Mouse (Mus musculus): ENCODE results near the gene Fbxo40. TPM values are rescaled to one million over a fixed set of nuclear protein-coding genes. Genes with fewer than 3 reads are reported as not detected.

Fbxo40 gene
- total RNA-seq, 2 experiments from 2014 or later = 0.11 TPM

GRCm38 (mm10) chr16:36926514-36927447 lies 63.5 kb downstream of the Fbxo40 start:
- peak in 1 of 2 experiments; percentile 49 for DNase-seq (ENCODE audit: low spot score in 2 of 2)
- intact Hi-C loops (cut with DNase I) = no loop called here

- DNase-seq (ENCODE audit: low spot score in 2 of 2) = no peak
These were observed 64.5 kb downstream of the Fbxo40 start for GRCm38 (mm10) chr16:36925797-36926196.

GRCm38 (mm10) chr16:36925351-36925750 lies 64.9 kb downstream of the Fbxo40 start:
- DNase-seq (ENCODE audit: low spot score in 2 of 2) = no peak
- intact Hi-C loops (cut with DNase I) = no loop called here

More at GRCm38 (mm10) chr16:36925797-36926196, 64.5 kb downstream of the Fbxo40 start:
- intact Hi-C loops (cut with DNase I) = no loop called here

GRCm38 (mm10) chr16:36924312-36924711 lies 66.0 kb downstream of the Fbxo40 start:
- no peak for DNase-seq (ENCODE audit: low spot score in 2 of 2)
- intact Hi-C loops (cut with DNase I) = no loop called here

- DNase-seq (ENCODE audit: low spot score in 2 of 2) = no peak
- intact Hi-C loops (cut with DNase I) = no loop called here
These were observed 68.3 kb downstream of the Fbxo40 start for GRCm38 (mm10) chr16:36921980-36922379.

GRCm38 (mm10) chr16:36921067-36921613 lies 69.1 kb downstream of the Fbxo40 start:
- intact Hi-C loops (cut with DNase I) = no loop called here

GRCm38 (mm10) chr16:36920410-36920809 lies 69.9 kb downstream of the Fbxo40 start:
- intact Hi-C loops (cut with DNase I) = no loop called here
- DNase-seq (ENCODE audit: low spot score in 2 of 2) = no peak

More at GRCm38 (mm10) chr16:36921067-36921613, 69.1 kb downstream of the Fbxo40 start:
- DNase-seq (ENCODE audit: low spot score in 2 of 2) = no peak

- DNase-seq (ENCODE audit: low spot score in 2 of 2) = no peak
- intact Hi-C loops (cut with DNase I) = loop anchor here (5.0 kb wide), 1 partner anchor 94 kb away; the partner anchor contains the start of gene Polq
These were observed 71.8 kb downstream of the Fbxo40 start for GRCm38 (mm10) chr16:36918505-36918904.

- DNase-seq (ENCODE audit: low spot score in 2 of 2) = no peak
These were observed 76.1 kb downstream of the Fbxo40 start for GRCm38 (mm10) chr16:36914195-36914594.

More at GRCm38 (mm10) chr16:36914195-36914594, 76.1 kb downstream of the Fbxo40 start:
- intact Hi-C loops (cut with DNase I) = no loop called here

Other genes starting within 250 kb of the Fbxo40 start
- gene Slc15a2, start 205.5 kb downstream of the Fbxo40 start, total RNA-seq (2021) = 10 to 100 TPM; 36.9 to 37.6 TPM
- 10 to 100 TPM; 25.5 to 32.0 TPM for gene Iqcb1, start 162.1 kb downstream of the Fbxo40 start, total RNA-seq (2021)
- gene Eaf2, start 115.5 kb downstream of the Fbxo40 start, total RNA-seq (2021) = under 1 TPM; 0.37 to 0.97 TPM
- 10 to 100 TPM; 64.0 to 70.2 TPM for gene Golgb1, start 115.3 kb downstream of the Fbxo40 start, total RNA-seq (2021)
- 1 to 10 TPM; 4.1 to 4.2 TPM for gene Hcls1, start 55.5 kb downstream of the Fbxo40 start, total RNA-seq (2021)
- gene Polq, start 21.3 kb upstream of the Fbxo40 start, total RNA-seq (2021) = 1 to 10 TPM; 1.7 to 1.9 TPM